15 mouse cellular contexts compared by ENCODE assay signal in genomic region chr14:54780084-54780483, GRCm38 (mm10). TPM values are rescaled to one million over a fixed set of nuclear protein-coding genes. Genes with fewer than 3 reads are reported as not detected.
DNase-seq lines count a peak whose midpoint lies in the region; ATAC-seq and TF ChIP-seq lines count a peak whose summit lies in the region.
"Had no signal": no experiment of that assay in that cellular context is flagged by ENCODE, and none has a peak within 500 bp of the region (broad histone marks: within the 10 kb centered on the region; RNA-seq: fewer than 3 reads in every experiment).

No protein-coding gene starts in this region.

- H3K27me3 ChIP-seq in cerebellum, adult 2 months (ENCODE audit: control insufficient read depth, insufficient read depth, low read length): no peaks in the 10 kb centered on the region
- H3K27me3 ChIP-seq in kidney, adult 2 months (replicated peaks; ENCODE audit: control insufficient read depth, insufficient read depth, low read length): no peaks in the 10 kb centered on the region
- H3K27me3 ChIP-seq in limb, embryonic 13.5 days: peaks cover 47% of the 10 kb centered on the region

- TF ChIP-seq CTCF in cerebellum, adult 2 months (IDR thresholded peaks at IDR 0.05; ENCODE audit: borderline replicate concordance, insufficient read depth, low read depth, low read length): no peak
- TF ChIP-seq CTCF in kidney, adult 2 months (conservative IDR thresholded peaks at IDR 0.05; ENCODE audit: insufficient read depth, insufficient read length, low read depth, low read length): no peak

- no peaks in the 10 kb centered on the region for H3K9me3 ChIP-seq in limb, embryonic 13.5 days

- peak overlapping the region; percentile 81 for H3K4me2 ChIP-seq in limb, embryonic 13.5 days (replicated peaks)

- H3K36me3 ChIP-seq in kidney, adult 2 months (ENCODE audit: control insufficient read depth, insufficient read depth, low read length): no peaks in the 10 kb centered on the region
- no peaks in the 10 kb centered on the region for H3K36me3 ChIP-seq in limb, embryonic 13.5 days

- ATAC-seq in limb, embryonic 13.5 days (ENCODE audit: low FRiP score, low read depth): no peak

- peak in 1 of 2 experiments; percentile 50 for DNase-seq in cerebellum, adult 2 months
- no peak for DNase-seq in cerebellum, postnatal 4 days (ENCODE audit: low spot score in 2 of 2)
- DNase-seq in kidney, adult 2 months: no peak
- DNase-seq in kidney, adult 9 months: no peak
- DNase-seq in brain, adult 2 months (ENCODE audit: low read depth, low spot score): peak; percentile 65
- DNase-seq in ovary, postnatal 10 days (ENCODE audit: low spot score): no peak
- DNase-seq in cerebellum, adult 18-20 months: no peak
- DNase-seq: cerebellum, adult 11-12 months; heart, adult 18-20 months; left cerebral cortex, postnatal 4 days; spleen, adult 18-20 months had no signal

- H3K4me1 ChIP-seq in cerebellum, adult 2 months (ENCODE audit: control insufficient read depth, insufficient read depth, low read length): peaks cover 23% of the 10 kb centered on the region
- H3K4me1 ChIP-seq in kidney, adult 2 months (ENCODE audit: control insufficient read depth, insufficient read depth, low read length): peaks cover 2% of the 10 kb centered on the region; the same call in 1 of the 2 replicates
- H3K4me1 ChIP-seq in limb, embryonic 13.5 days: 0 out of 2 replicates have a peak, but pooled peaks cover 5% of the 10 kb centered on the region

- H3K27ac ChIP-seq in cerebellum, adult 2 months (ENCODE audit: insufficient read depth, low read length): peak overlapping the region; percentile 42
- no peak overlapping the region for H3K27ac ChIP-seq in kidney, adult 2 months (ENCODE audit: insufficient read depth, low read depth, low read length)
- no peak overlapping the region for H3K27ac ChIP-seq in limb, embryonic 13.5 days

- no peak for TF ChIP-seq POLR2A in cerebellum, adult 2 months (IDR thresholded peaks at IDR 0.05; ENCODE audit: borderline replicate concordance, insufficient read depth, low read length)
- TF ChIP-seq POLR2A in kidney, adult 2 months (IDR thresholded peaks at IDR 0.05; ENCODE audit: low read depth, low read length): no peak

- H3K4me3 ChIP-seq in cerebellum, adult 2 months (replicated peaks; ENCODE audit: insufficient read depth, low read depth, low read length): peak overlapping the region; percentile 75
- peak overlapping the region; percentile 36 for H3K4me3 ChIP-seq in kidney, adult 2 months (ENCODE audit: insufficient read depth, low read depth, low read length)
- H3K4me3 ChIP-seq in limb, embryonic 13.5 days: no peak overlapping the region
- H3K4me3 ChIP-seq: erythroblast, embryonic 14.5 days; myocyte had no signal

- 17% methylated on average over 9 of the region's 9 CpGs for WGBS in cerebellum, adult 2 months
- 55% methylated on average over 9 of the region's 9 CpGs for WGBS in kidney, adult 2 months
- 83% methylated on average over 9 of the region's 9 CpGs for WGBS in limb, embryonic 13.5 days

- H3K9ac ChIP-seq in limb, embryonic 13.5 days: no peak overlapping the region

RNA-seq across cellular contexts. Expression of gene Slc7a8, which starts 1.7 kb away (rescaled TPM):
- 37.1 and 41.6 TPM in 2 replicates for polyA plus RNA-seq in cerebellum, adult 2 months (2012; rRNA removed)
- 333 and 352 TPM in 2 replicates for polyA plus RNA-seq in kidney, adult 2 months (2012; rRNA removed)
- polyA plus RNA-seq in limb, embryonic 13.5 days (2015; fragmentation: Nextera tagmentation; extraction: Ambion mirVana): 1.7 and 2.3 TPM in 2 replicates
- polyA plus RNA-seq: myocyte had no signal

RNA-seq across cellular contexts. Expression of gene Rnf212b, which starts 33.9 kb away (rescaled TPM):
- not detected in 2 replicates for polyA plus RNA-seq in cerebellum, adult 2 months (2012; rRNA removed)
- 7.4 and 7.6 TPM in 2 replicates for polyA plus RNA-seq in kidney, adult 2 months (2012; rRNA removed)
- not detected in 2 replicates for polyA plus RNA-seq in limb, embryonic 13.5 days (2015; fragmentation: Nextera tagmentation; extraction: Ambion mirVana)
- polyA plus RNA-seq: erythroblast, embryonic 14.5 days; large intestine, adult 2 months; myocyte had no signal

Comparison
In these comparisons a context has a peak if more than half of its experiments do, and no peak if none do; other contexts are left out.
1. RNA of gene Slc7a8, which starts 1.7 kb away (polyA plus RNA-seq): 333 to 352 TPM in kidney, adult 2 months and 37.1 to 41.6 TPM in cerebellum, adult 2 months; 1.7 to 2.3 TPM in limb, embryonic 13.5 days; every median in the first group is over 10 times any median in the second.